Mouse (Mus musculus): ENCODE data around the gene Vps4b.
"Not testable (repeated sequence)": the region's sequence is repeated elsewhere in the genome, so short reads cannot be mapped to it uniquely, and the experiment has no call there.

Vps4b gene

DNA sequence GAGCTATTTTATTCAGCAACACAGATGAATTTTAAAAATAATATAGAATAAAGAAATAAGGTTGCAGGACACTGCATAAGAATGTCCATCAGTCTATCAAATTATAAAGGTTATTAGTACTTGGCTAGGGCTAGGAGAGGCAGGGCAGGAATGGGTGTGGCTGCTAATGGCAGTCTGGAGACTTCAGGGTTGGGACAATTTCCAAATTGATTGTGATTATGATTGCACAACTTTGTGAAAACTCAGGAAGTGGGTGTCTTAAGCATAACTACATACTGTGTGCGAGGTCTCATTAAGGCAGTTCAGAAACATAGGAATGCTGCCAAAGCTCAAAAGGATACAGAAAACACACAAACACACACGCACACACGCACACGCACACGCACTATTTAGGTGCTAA lies 44.5 kb downstream of the Vps4b start:
- DNase-seq (ENCODE audit: low spot score in 2 of 2): no peak

DNA sequence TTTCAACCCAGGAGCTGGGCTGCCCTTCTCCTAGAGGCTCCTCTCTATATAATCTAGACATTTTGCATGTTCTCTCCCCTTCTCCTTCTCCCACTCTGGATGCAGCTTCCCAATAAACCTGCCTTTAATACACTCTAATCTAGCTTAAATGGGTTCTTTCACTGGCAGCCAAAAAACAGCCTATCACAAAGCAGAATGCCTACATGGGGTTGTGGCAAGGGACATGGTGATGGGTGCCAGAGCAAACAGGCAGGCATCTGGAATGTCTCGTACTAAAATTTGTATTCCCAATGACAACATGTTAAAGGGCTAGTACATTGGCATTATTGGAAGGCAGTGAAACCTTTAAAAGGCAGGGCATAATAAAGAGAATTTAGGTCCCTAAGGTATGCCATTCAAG lies 45.9 kb downstream of the Vps4b start:
- DNase-seq (ENCODE audit: low spot score in 2 of 2): no peak

- no peak for DNase-seq (ENCODE audit: low spot score in 2 of 2)
These were observed 47.8 kb downstream of the Vps4b start for GRCm38 (mm10) chr1:106748555-106749315.

- DNase-seq (ENCODE audit: low spot score in 2 of 2): no peak
These were observed 53.5 kb downstream of the Vps4b start for GRCm38 (mm10) chr1:106742980-106743379.

GRCm38 (mm10) chr1:106740735-106741134 lies 55.8 kb downstream of the Vps4b start:
- DNase-seq (ENCODE audit: low spot score in 2 of 2): no peak

- no peak for DNase-seq (ENCODE audit: low spot score in 2 of 2)
These were observed 56.7 kb downstream of the Vps4b start for GRCm38 (mm10) chr1:106739810-106740209.

DNA sequence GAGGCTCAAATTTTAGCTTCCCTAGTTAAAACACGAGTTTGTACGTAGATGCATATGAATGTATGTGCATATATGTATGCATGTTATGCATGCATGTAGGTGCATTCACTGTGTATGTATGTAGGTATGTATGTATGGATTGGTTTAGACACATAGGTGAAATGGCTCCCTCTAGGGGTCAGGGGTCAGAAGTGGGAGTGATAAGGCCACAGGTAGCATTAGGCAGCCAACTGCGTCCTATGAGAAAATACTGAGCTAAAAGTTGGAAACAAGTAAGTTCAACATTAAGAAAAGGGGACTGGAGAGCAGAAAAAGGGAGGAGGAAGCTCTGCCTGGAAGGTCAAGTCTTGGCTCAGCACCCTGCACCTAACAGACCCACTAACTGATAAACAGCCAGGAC lies 58.4 kb downstream of the Vps4b start:
- DNase-seq (ENCODE audit: low spot score in 2 of 2): no peak

DNA sequence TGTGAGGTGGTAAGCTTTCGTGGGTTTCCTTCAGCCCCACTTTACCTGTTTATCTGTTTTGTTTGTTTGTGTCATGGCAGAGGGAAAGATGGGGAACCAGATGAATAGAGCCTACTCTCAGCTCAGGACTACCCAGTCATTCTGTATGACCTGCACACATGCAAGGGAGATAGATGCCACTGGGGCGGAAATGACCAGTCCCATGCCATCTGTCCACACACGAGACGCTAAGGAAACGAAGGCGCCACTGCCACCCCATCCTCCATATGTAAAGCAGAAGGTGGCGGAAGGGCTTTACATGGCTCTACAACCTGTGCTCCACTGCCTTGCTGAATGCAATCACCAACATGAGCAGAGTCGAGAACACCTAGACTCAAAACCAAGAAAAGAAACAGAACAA lies 60.3 kb downstream of the Vps4b start:
- no peak for DNase-seq (ENCODE audit: low spot score in 2 of 2)

DNA sequence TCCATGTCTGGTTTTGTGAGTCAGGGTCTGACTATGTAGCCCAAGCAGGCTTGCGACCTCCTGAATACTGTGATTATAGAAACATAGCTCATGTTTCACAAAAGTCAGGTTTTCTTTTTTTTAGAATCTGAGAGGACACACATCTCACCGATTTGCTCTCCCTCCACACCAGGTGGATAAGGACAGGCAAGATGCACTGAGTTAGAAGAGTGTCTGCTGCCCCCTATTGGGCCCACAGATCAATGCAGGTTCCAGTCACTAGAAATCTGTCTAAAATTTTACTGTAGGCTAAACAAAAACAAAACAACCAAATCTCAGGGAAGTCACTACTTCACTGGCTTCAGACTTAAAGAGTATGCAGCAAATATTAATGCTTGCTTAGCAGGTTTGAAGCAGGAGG lies 60.9 kb downstream of the Vps4b start:
- peak; percentile 57 to 59 for DNase-seq (ENCODE audit: low spot score in 2 of 2)

DNA sequence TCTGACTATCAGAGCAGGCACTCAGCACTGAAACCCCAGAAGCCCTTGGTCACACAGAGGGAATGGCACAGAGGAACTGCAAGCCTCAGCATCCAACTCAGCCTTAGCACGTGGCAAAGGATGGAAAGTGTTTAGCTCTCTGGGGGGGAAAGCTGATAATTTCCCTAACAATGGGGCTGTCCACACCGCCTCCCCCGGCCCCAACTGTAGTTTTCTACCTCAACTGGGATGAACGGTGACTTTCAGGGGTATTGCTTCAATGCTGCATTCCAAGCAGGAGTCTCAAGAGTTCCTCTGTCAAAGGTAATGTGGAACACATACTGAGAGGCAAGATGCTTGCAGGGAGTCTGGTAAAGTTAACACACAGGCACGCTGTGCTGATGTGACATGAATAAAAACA lies 74.5 kb downstream of the Vps4b start:
- no peak for DNase-seq (ENCODE audit: low spot score in 2 of 2)

DNA sequence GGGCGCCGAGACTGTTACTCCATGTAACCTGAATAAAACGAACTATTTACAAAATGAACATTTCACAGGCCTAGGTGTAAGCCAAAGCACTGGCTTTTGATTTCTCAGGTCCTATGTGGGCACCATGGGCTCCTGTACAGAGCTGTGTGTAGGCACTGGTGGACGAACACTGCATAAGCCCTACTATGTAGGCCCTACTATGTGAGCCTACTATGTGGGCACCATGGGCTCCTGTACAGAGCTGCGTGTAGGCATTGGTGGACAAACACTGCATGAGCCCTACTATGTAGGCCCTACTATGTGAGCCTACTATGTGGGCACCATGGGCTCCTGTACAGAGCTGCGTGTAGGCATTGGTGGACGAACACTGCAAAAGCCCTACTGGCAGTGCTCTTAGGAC lies 78.8 kb downstream of the Vps4b start:
- DNase-seq (ENCODE audit: low spot score in 2 of 2): not testable (repeated sequence)

GRCm38 (mm10) chr1:106717071-106717601 lies 79.4 kb downstream of the Vps4b start:
- peak; percentile 84 to 85 for DNase-seq (ENCODE audit: low spot score in 2 of 2)

DNA sequence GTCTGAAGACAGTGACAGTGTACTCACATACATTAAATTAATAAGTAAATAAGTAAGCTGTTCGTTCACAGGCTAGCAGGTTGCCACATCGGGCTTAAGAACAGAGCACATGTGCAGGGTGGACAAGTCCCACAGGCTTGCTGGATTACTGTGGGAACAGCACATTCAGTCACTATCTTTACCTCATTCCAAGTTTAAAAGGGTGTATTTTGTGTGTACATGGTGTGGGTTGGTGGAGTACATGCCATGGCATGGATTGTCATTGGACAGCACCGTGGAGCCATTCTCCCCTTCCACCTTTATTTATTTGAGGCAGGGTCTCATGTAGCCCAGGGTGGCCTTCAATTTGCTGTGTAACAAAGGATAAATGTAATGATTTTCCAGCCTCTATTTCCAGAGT lies 80.4 kb downstream of the Vps4b start:
- DNase-seq (ENCODE audit: low spot score in 2 of 2): no peak

DNA sequence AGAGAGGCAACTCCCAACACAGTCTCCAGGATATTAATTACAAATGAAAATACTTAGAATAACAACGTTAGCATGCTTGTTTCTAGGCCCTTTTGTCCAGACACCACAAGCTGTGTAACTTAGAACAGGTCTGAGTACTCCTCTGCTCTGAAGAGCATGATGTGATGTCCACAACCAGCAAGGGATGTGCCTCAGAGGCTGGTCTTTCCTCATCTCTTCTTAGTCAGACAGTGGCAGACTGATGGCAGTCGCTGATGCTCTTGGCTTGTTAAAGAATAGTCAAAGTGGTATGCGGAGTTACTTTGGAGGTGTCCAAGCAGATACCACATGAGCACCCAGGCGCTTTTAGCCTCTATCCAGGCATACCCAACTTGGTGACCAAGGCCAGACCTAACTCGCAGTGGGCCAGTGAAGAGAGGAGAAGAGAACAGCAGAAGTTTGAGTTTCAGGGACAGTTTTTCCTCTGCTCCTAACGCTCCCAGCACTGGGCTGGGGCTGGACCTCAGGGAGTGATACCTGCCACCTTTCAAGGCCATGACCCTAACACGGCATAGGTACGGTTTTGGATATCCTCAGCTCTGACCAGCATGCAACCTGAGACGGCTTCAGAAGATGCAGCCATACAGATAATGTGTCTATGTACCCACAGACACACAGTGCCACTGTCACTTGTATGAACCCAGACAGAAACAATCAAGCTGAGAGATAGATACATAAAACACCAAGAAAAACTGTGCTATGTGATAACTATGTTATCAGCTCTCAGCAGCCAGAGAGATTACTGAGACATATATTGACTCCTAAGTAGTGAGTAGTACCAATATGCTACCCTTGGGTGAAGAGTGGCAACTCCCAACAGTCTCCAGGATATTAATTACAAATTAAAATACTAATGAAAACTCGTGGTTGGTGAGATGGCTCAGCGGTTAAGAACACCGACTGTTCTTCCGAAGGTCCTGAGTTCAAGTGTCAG lies 81.1 kb downstream of the Vps4b start:
- no peak for DNase-seq (ENCODE audit: low spot score in 2 of 2)

DNA sequence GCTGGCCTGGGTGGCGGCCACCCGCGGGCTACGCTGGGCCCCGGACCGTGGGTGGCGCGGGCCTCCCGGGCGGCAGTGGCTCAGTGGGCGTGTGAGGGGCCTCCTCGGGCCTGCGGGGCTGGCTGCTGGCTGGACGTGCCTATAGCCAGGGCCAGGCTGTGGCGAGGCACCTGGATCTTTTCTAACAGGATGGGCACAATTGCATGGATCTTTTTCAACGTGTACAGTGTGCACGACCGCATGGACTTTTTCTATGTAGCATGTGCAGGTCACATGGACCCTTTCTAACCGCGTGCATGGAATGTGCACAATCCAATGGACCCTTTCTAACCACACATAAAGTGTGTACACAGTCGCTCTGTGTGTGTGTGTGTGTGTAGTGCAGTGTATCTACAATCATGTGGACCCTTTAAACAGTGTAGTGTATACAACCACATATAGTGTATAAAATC lies 82.0 kb downstream of the Vps4b start:
- peak in 1 of 2 experiments; percentile 35 for DNase-seq (ENCODE audit: low spot score in 2 of 2)

Data from right cerebral cortex, adult 2 months (tissue).